Mouse (Mus musculus) common myeloid progenitor, adult 5-6 weeks (primary cell): ENCODE measurements around the gene Crispld2. TPM values are rescaled to one million over a fixed set of nuclear protein-coding genes. Genes with fewer than 3 reads are reported as not detected.

Source experiments
- ATAC-seq: replicated peaks from 2 replicates; pipeline ENCODE4 v1.8.0; 2016; ENCODE audit warnings: low read depth, mild to moderate bottlenecking, moderate TSS enrichment, inconsistent platforms; ENCODE audit not compliant: poor library complexity, severe bottlenecking
- total RNA-seq: library from RNA; stranded (forward); fragments of 200-1000, 187-1606 nt; gene quantifications from 2 replicates; pipeline ENCODE4 v1.2.3, GENCODE M21; 2017

The Crispld2 gene
- total RNA-seq, 1 experiment from 2014 or later = not detected

- peak; percentile 66 for ATAC-seq
Measured at GRCm38 (mm10) chr8:120101068-120101972, 109.1 kb downstream of the Crispld2 start, which contains the start of gene Zdhhc7. Zdhhc7 (minus strand) TSS chr8:120101482.

Other genes starting within 250 kb of the Crispld2 start
- gene Tldc1, start 214.0 kb upstream of the Crispld2 start, total RNA-seq = 3.6 and 12.1 TPM in 2 replicates
- gene Cotl1, start 151.9 kb upstream of the Crispld2 start, total RNA-seq = 79.3 and 132 TPM in 2 replicates
- 5.7 and 7.4 TPM in 2 replicates for gene Klhl36, start 130.2 kb upstream of the Crispld2 start, total RNA-seq
- 53.3 and 85.6 TPM in 2 replicates for gene Usp10, start 82.1 kb upstream of the Crispld2 start, total RNA-seq
- 35.7 and 36.7 TPM in 2 replicates for gene Gm20388, start 81.6 kb upstream of the Crispld2 start, total RNA-seq
- 9.7 and 19.6 TPM in 2 replicates for gene Zdhhc7, start 109.0 kb downstream of the Crispld2 start, total RNA-seq
- 0.68 and 9.3 TPM in 2 replicates for gene 6430548M08Rik, start 121.7 kb downstream of the Crispld2 start, total RNA-seq
- gene Fam92b, start 185.0 kb downstream of the Crispld2 start, total RNA-seq = not detected in 2 replicates
- 30.5 and 46.6 TPM in 2 replicates for gene Gse1, start 236.0 kb downstream of the Crispld2 start, total RNA-seq